Mouse (Mus musculus) ES-E14 (cell line): ENCODE measurements at regions not wholly inside any gene's neighbourhood (a gene's known extent, or its start where the extent isn't known, plus 50 kb on each side); places are given as distances from the start of the nearest gene placed in this dataset.

Experiments
- DNase-seq: peaks from one replicate; pipeline ENCODE4 v3.0.0-alpha.2; 2013; ENCODE audit warnings: low read depth, low spot score
- H3K27ac ChIP-seq: 2 replicates; pipeline ENCODE4 v1.5.1; 2012; ENCODE audit warnings: low read depth, mild to moderate bottlenecking, low read length, moderate library complexity, mixed read lengths; ENCODE audit not compliant: poor library complexity, insufficient read depth, severe bottlenecking
- H3K36me3 ChIP-seq: 2 replicates; pipeline ENCODE4 v1.6.1; 2012; ENCODE audit warnings: mild to moderate bottlenecking, low read length, moderate library complexity, mixed read lengths; ENCODE audit not compliant: control insufficient read depth, poor library complexity, insufficient read depth, severe bottlenecking
- H3K4me1 ChIP-seq, 2 experiments: fragments of 150-350 bp in 1 of 2; sonication (generic) in 1 of 2; 2 replicates each; pipeline ENCODE4 v1.6.1; 2012; ENCODE audit warnings: low read length in 2 of 2, mild to moderate bottlenecking in 1 of 2, mixed read lengths in 1 of 2; ENCODE audit not compliant: control insufficient read depth in 2 of 2, insufficient read depth in 2 of 2, poor library complexity in 1 of 2
- H3K4me3 ChIP-seq, 2 experiments: fragments of 150-350 bp in 1 of 2; sonication (generic) in 1 of 2; 2 replicates each; pipeline ENCODE4 v1.5.1; 2012; ENCODE audit warnings: low read length in 2 of 2, low read depth in 1 of 2, mild to moderate bottlenecking in 1 of 2, mixed read lengths in 1 of 2; ENCODE audit not compliant: insufficient read depth in 1 of 2, poor library complexity in 1 of 2, severe bottlenecking in 1 of 2
- H3K9ac ChIP-seq: 2 replicates; pipeline ENCODE4 v1.6.1; 2012; ENCODE audit warnings: low read depth, mild to moderate bottlenecking, low read length, mixed read lengths; ENCODE audit not compliant: poor library complexity, insufficient read depth, severe bottlenecking
- H3K9me3 ChIP-seq: fragments of 150-350 bp; sonication (generic); 2 replicates; pipeline ENCODE4 v1.6.1; 2012; ENCODE audit warnings: low read depth, mild to moderate bottlenecking, low read length; ENCODE audit not compliant: control insufficient read depth, insufficient read depth
- CHD2 ChIP-seq: IDR thresholded peaks from 2 replicates; pipeline ENCODE4 v1.6.1; 2014; ENCODE audit warnings: mild to moderate bottlenecking, low read depth, low read length, inconsistent platforms
- HCFC1 ChIP-seq: IDR thresholded peaks from 2 replicates; pipeline ENCODE4 v1.6.1; 2012; ENCODE audit warnings: low read length, inconsistent platforms, borderline replicate concordance; ENCODE audit not compliant: insufficient read depth
- MAFK ChIP-seq: IDR thresholded peaks from 2 replicates; pipeline ENCODE4 v1.6.1; 2014; ENCODE audit warnings: mild to moderate bottlenecking, low read depth, low read length, inconsistent platforms; ENCODE audit not compliant: insufficient read depth
- ZC3H11A ChIP-seq: IDR thresholded peaks from 2 replicates; pipeline ENCODE4 v1.6.1; 2012; ENCODE audit warnings: low read depth, mild to moderate bottlenecking, inconsistent platforms, low read length, borderline replicate concordance
- ZNF384 ChIP-seq: IDR thresholded peaks from 2 replicates; pipeline ENCODE4 v1.6.1; 2012; ENCODE audit warnings: low read depth, low read length, inconsistent platforms
- in situ Hi-C, 2 experiments: fragments of 600-800 bp; cut with MboI; formaldehyde crosslinking; loops; one replicate each; pipeline ENCODE4 v1.15.1; 2025; ENCODE audit warnings: low sequenced_read_pairs in 2 of 2, inconsistent platforms in 1 of 2; ENCODE audit not compliant: unreplicated experiment in 2 of 2

GRCm38 (mm10) chr7:72027006-72027405 is 279.4 kb downstream of the Mctp2 start:
- TF ChIP-seq MAFK (no peak), ZC3H11A (no peak), CHD2 (no peak), HCFC1 (no peak), ZNF384 (no peak)
- H3K4me3 ChIP-seq: no peak overlapping the region
- no peak for DNase-seq
- H3K9me3 ChIP-seq: no peaks in the 10 kb centered on the region
- H3K27ac ChIP-seq: no peak overlapping the region
- in situ Hi-C loops: no loop called here
- no peak overlapping the region for H3K9ac ChIP-seq
- no peaks in the 10 kb centered on the region for H3K36me3 ChIP-seq
- no peaks in the 10 kb centered on the region for H3K4me1 ChIP-seq

DNA sequence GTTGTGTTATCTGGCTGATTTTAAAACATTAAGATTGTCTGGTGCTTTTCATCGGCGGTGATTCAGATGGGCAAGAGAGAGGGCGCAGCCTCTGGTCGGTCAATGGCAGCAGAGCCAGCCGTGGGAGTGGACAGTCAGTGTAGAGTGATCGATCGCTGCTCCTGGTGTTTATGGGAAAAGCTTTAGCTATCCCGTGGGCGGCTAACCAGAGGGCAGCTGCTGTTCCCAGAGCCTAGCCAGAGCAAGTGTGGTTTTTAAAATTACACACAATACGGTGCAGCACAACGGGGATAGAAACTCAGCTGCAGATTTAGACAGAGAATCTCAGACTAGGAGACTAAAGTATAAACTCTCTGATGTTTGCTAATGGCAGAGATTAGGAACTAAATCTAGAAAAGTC is 297.3 kb downstream of the Mctp2 start:
- Histone ChIP-seq H3K27ac (no peak overlapping the region), H3K36me3 (no peaks in the 10 kb centered on the region), H3K4me1 (peaks cover 2 to 3% of the 10 kb centered on the region in 2 experiments; a peak in 2 of 4 replicates), H3K9me3 (no peaks in the 10 kb centered on the region), H3K9ac (no peak overlapping the region), H3K4me3 (no peak overlapping the region)
- no peak for DNase-seq
- TF ChIP-seq CHD2: no peak
- TF ChIP-seq ZC3H11A: no peak
- TF ChIP-seq HCFC1: no peak
- TF ChIP-seq ZNF384: no peak
- TF ChIP-seq MAFK: no peak
- in situ Hi-C loops: no loop called here

- TF ChIP-seq ZNF384 (no peak), CHD2 (no peak), HCFC1 (no peak), ZC3H11A (no peak), MAFK (no peak)
- Histone ChIP-seq H3K9ac (no peak overlapping the region), H3K27ac (no peak overlapping the region), H3K36me3 (no peaks in the 10 kb centered on the region), H3K4me1 (peaks cover 3 to 4% of the 10 kb centered on the region in 2 experiments; a peak in 2 of 4 replicates), H3K4me3 (no peak overlapping the region), H3K9me3 (no peaks in the 10 kb centered on the region)
- peak; percentile 44 for DNase-seq
- in situ Hi-C loops: no loop called here
These were observed 302.1 kb downstream of the Mctp2 start for GRCm38 (mm10) chr7:72004311-72004710.

DNA sequence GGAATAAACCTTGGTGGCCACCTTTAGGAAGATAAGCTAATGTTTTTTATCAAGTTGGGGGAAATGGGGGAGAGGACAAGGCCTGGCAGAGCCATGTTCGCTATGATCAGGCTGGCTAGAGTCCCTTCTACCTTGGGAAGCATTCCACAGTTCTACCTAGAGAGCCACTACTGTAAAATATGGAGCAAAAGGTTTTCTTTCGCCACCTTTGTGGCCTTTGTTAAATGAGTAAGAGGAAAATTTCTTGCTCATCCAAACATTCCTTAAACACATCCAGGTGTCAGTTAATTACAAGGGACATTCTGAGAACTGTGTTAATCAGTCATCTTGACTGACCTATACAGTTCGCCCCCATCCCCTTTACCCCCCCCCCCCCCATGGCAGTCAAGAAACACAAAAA is 313.9 kb downstream of the Mctp2 start:
- no peak for DNase-seq
- no peak for TF ChIP-seq ZNF384
- H3K9me3 ChIP-seq: no peaks in the 10 kb centered on the region
- H3K27ac ChIP-seq: peak overlapping the region; percentile 84; the same call in 1 of the 2 replicates
- no peak overlapping the region for H3K4me3 ChIP-seq
- H3K4me1 ChIP-seq: peaks cover 4 to 5% of the 10 kb centered on the region in 2 experiments; a peak in 2 of 4 replicates
- no peak overlapping the region for H3K9ac ChIP-seq
- in situ Hi-C loops: no loop called here
- no peaks in the 10 kb centered on the region for H3K36me3 ChIP-seq

DNA sequence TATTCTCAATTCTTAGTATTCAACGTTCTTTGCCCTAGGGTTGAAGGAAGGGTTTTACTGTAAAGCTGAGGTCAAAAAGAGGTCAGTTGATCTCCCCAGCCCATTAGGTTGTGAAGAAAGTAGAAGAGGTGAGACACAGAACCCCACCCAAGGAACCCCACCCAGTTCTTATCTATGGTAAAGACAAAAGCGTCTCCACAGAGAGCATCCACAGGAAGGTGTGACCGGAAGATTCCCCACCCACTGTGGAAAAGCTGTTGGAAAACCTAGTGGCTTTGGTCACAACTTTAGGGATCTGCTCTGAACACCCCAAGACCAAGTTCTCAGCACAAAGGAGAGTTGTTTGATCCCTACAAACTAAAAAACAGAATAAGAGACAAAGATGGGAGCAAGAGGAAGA is 314.6 kb downstream of the Mctp2 start:
- Histone ChIP-seq H3K27ac (peak overlapping the region; percentile 84; the same call in 1 of the 2 replicates), H3K4me1 (peaks cover 4 to 5% of the 10 kb centered on the region in 2 experiments; a peak in 2 of 4 replicates), H3K4me3 (no peak overlapping the region), H3K9me3 (no peaks in the 10 kb centered on the region), H3K9ac (no peak overlapping the region), H3K36me3 (no peaks in the 10 kb centered on the region)
- DNase-seq: peak; percentile 44
- TF ChIP-seq ZNF384 (no peak), MAFK (no peak), CHD2 (no peak), HCFC1 (no peak), ZC3H11A (no peak)
- in situ Hi-C loops: no loop called here
